Mouse (Mus musculus): ENCODE data around the gene Cdc14a. TPM values are rescaled to one million over a fixed set of nuclear protein-coding genes. Genes with fewer than 3 reads are reported as not detected.

The Cdc14a gene
- polyA plus RNA-seq, 1 experiment from 2014 or later, result 4.7 TPM

GRCm38 (mm10) chr3:116401436-116401835 lies 22.4 kb downstream of the Cdc14a start:
- no peaks in the 10 kb centered on the region for H3K9me3 ChIP-seq (replicated peaks; ENCODE audit: control insufficient read depth, low read length)
- ATAC-seq (replicated peaks; ENCODE audit: extremely low read depth, insufficient read depth, low FRiP score), result no peak
- no peak overlapping the region for H3K9ac ChIP-seq (ENCODE audit: low read length)
- WGBS, result 87% methylated on average over 11 of the region's 11 CpGs
- no peaks in the 10 kb centered on the region for H3K36me3 ChIP-seq (ENCODE audit: control insufficient read depth, insufficient read depth)
- H3K4me1 ChIP-seq (ENCODE audit: control insufficient read depth, insufficient read depth, low read length), result peaks cover 2% of the 10 kb centered on the region; the same call in 1 of the 2 replicates
- H3K4me2 ChIP-seq (ENCODE audit: low read depth, low read length), result no peak overlapping the region
- H3K4me3 ChIP-seq (ENCODE audit: low read length), result no peak overlapping the region
- H3K27me3 ChIP-seq (ENCODE audit: control insufficient read depth, insufficient read depth, low read length), result no peaks in the 10 kb centered on the region
- no peak overlapping the region for H3K27ac ChIP-seq (ENCODE audit: low read length)

- Histone ChIP-seq H3K27me3 (ENCODE audit: control insufficient read depth, insufficient read depth, low read length) (no peaks in the 10 kb centered on the region), H3K36me3 (ENCODE audit: control insufficient read depth, insufficient read depth) (no peaks in the 10 kb centered on the region), H3K4me2 (ENCODE audit: low read depth, low read length) (no peak overlapping the region), H3K4me3 (ENCODE audit: low read length) (no peak overlapping the region), H3K9ac (ENCODE audit: low read length) (no peak overlapping the region), H3K27ac (ENCODE audit: low read length) (no peak overlapping the region), H3K4me1 (ENCODE audit: control insufficient read depth, insufficient read depth, low read length) (peaks cover 3% of the 10 kb centered on the region; the same call in 1 of the 2 replicates), H3K9me3 (replicated peaks; ENCODE audit: control insufficient read depth, low read length) (no peaks in the 10 kb centered on the region)
- WGBS, result 77% methylated on average over 22 of the region's 22 CpGs
- no peak for ATAC-seq (replicated peaks; ENCODE audit: extremely low read depth, insufficient read depth, low FRiP score)
These were observed 24.3 kb downstream of the Cdc14a start for GRCm38 (mm10) chr3:116399349-116400090.

- WGBS, result 85% methylated on average over 10 of the region's 10 CpGs
- Histone ChIP-seq H3K4me1 (ENCODE audit: control insufficient read depth, insufficient read depth, low read length) (peaks cover 3% of the 10 kb centered on the region; the same call in 1 of the 2 replicates), H3K36me3 (ENCODE audit: control insufficient read depth, insufficient read depth) (no peaks in the 10 kb centered on the region), H3K27ac (ENCODE audit: low read length) (no peak overlapping the region), H3K4me3 (ENCODE audit: low read length) (no peak overlapping the region), H3K4me2 (ENCODE audit: low read depth, low read length) (no peak overlapping the region), H3K9ac (ENCODE audit: low read length) (no peak overlapping the region), H3K9me3 (replicated peaks; ENCODE audit: control insufficient read depth, low read length) (no peaks in the 10 kb centered on the region), H3K27me3 (ENCODE audit: control insufficient read depth, insufficient read depth, low read length) (no peaks in the 10 kb centered on the region)
- no peak for ATAC-seq (replicated peaks; ENCODE audit: extremely low read depth, insufficient read depth, low FRiP score)
These were observed 25.3 kb downstream of the Cdc14a start for GRCm38 (mm10) chr3:116398543-116398942.

GRCm38 (mm10) chr3:116397976-116398375 lies 25.9 kb downstream of the Cdc14a start:
- no peak overlapping the region for H3K27ac ChIP-seq (ENCODE audit: low read length)
- no peak overlapping the region for H3K4me3 ChIP-seq (ENCODE audit: low read length)
- H3K4me2 ChIP-seq (ENCODE audit: low read depth, low read length), result no peak overlapping the region
- H3K27me3 ChIP-seq (ENCODE audit: control insufficient read depth, insufficient read depth, low read length), result no peaks in the 10 kb centered on the region
- H3K9ac ChIP-seq (ENCODE audit: low read length), result no peak overlapping the region
- ATAC-seq (replicated peaks; ENCODE audit: extremely low read depth, insufficient read depth, low FRiP score), result no peak
- H3K9me3 ChIP-seq (replicated peaks; ENCODE audit: control insufficient read depth, low read length), result no peaks in the 10 kb centered on the region
- 84% methylated on average over 7 of the region's 7 CpGs for WGBS
- no peaks in the 10 kb centered on the region for H3K36me3 ChIP-seq (ENCODE audit: control insufficient read depth, insufficient read depth)
- H3K4me1 ChIP-seq (ENCODE audit: control insufficient read depth, insufficient read depth, low read length), result peaks cover 3% of the 10 kb centered on the region; the same call in 1 of the 2 replicates

GRCm38 (mm10) chr3:116397341-116397740 lies 26.5 kb downstream of the Cdc14a start:
- no peak overlapping the region for H3K27ac ChIP-seq (ENCODE audit: low read length)
- no peaks in the 10 kb centered on the region for H3K27me3 ChIP-seq (ENCODE audit: control insufficient read depth, insufficient read depth, low read length)
- no peaks in the 10 kb centered on the region for H3K36me3 ChIP-seq (ENCODE audit: control insufficient read depth, insufficient read depth)
- WGBS, result 83% methylated on average over 6 of the region's 6 CpGs
- no peak for ATAC-seq (replicated peaks; ENCODE audit: extremely low read depth, insufficient read depth, low FRiP score)
- H3K9me3 ChIP-seq (replicated peaks; ENCODE audit: control insufficient read depth, low read length), result no peaks in the 10 kb centered on the region
- H3K4me3 ChIP-seq (ENCODE audit: low read length), result no peak overlapping the region
- H3K9ac ChIP-seq (ENCODE audit: low read length), result no peak overlapping the region
- no peak overlapping the region for H3K4me2 ChIP-seq (ENCODE audit: low read depth, low read length)
- peaks cover 3% of the 10 kb centered on the region; the same call in 1 of the 2 replicates for H3K4me1 ChIP-seq (ENCODE audit: control insufficient read depth, insufficient read depth, low read length)

- no peak overlapping the region for H3K4me2 ChIP-seq (ENCODE audit: low read depth, low read length)
- H3K4me1 ChIP-seq (ENCODE audit: control insufficient read depth, insufficient read depth, low read length), result peaks cover 3% of the 10 kb centered on the region; the same call in 1 of the 2 replicates
- 68% methylated on average over 3 of the region's 3 CpGs for WGBS
- H3K4me3 ChIP-seq (ENCODE audit: low read length), result no peak overlapping the region
- no peak for ATAC-seq (replicated peaks; ENCODE audit: extremely low read depth, insufficient read depth, low FRiP score)
- H3K27ac ChIP-seq (ENCODE audit: low read length), result no peak overlapping the region
- H3K9ac ChIP-seq (ENCODE audit: low read length), result no peak overlapping the region
- no peaks in the 10 kb centered on the region for H3K27me3 ChIP-seq (ENCODE audit: control insufficient read depth, insufficient read depth, low read length)
- no peaks in the 10 kb centered on the region for H3K36me3 ChIP-seq (ENCODE audit: control insufficient read depth, insufficient read depth)
- H3K9me3 ChIP-seq (replicated peaks; ENCODE audit: control insufficient read depth, low read length), result no peaks in the 10 kb centered on the region
These were observed 27.3 kb downstream of the Cdc14a start for GRCm38 (mm10) chr3:116396571-116396970.

- WGBS, result 73% methylated on average over 5 of the region's 5 CpGs
- Histone ChIP-seq H3K9me3 (replicated peaks; ENCODE audit: control insufficient read depth, low read length) (no peaks in the 10 kb centered on the region), H3K4me2 (ENCODE audit: low read depth, low read length) (no peak overlapping the region), H3K27me3 (ENCODE audit: control insufficient read depth, insufficient read depth, low read length) (no peaks in the 10 kb centered on the region), H3K36me3 (ENCODE audit: control insufficient read depth, insufficient read depth) (no peaks in the 10 kb centered on the region), H3K27ac (ENCODE audit: low read length) (no peak overlapping the region), H3K9ac (ENCODE audit: low read length) (no peak overlapping the region), H3K4me1 (ENCODE audit: control insufficient read depth, insufficient read depth, low read length) (peaks cover 3% of the 10 kb centered on the region; the same call in 1 of the 2 replicates), H3K4me3 (ENCODE audit: low read length) (no peak overlapping the region)
- no peak for ATAC-seq (replicated peaks; ENCODE audit: extremely low read depth, insufficient read depth, low FRiP score)
These were observed 28.9 kb downstream of the Cdc14a start for GRCm38 (mm10) chr3:116394885-116395390.

GRCm38 (mm10) chr3:116391399-116391798 lies 32.4 kb downstream of the Cdc14a start:
- no peak overlapping the region for H3K27ac ChIP-seq (ENCODE audit: low read length)
- WGBS, result 75% methylated on average over 10 of the region's 10 CpGs

More at GRCm38 (mm10) chr3:116391399-116391798, 32.4 kb downstream of the Cdc14a start:
- H3K4me3 ChIP-seq (ENCODE audit: low read length), result no peak overlapping the region
- H3K36me3 ChIP-seq (ENCODE audit: control insufficient read depth, insufficient read depth), result no peaks in the 10 kb centered on the region
- no peaks in the 10 kb centered on the region for H3K27me3 ChIP-seq (ENCODE audit: control insufficient read depth, insufficient read depth, low read length)
- H3K4me2 ChIP-seq (ENCODE audit: low read depth, low read length), result no peak overlapping the region
- ATAC-seq (replicated peaks; ENCODE audit: extremely low read depth, insufficient read depth, low FRiP score), result no peak
- H3K9me3 ChIP-seq (replicated peaks; ENCODE audit: control insufficient read depth, low read length), result no peaks in the 10 kb centered on the region
- H3K9ac ChIP-seq (ENCODE audit: low read length), result no peak overlapping the region
- peaks cover 5% of the 10 kb centered on the region for H3K4me1 ChIP-seq (ENCODE audit: control insufficient read depth, insufficient read depth, low read length)

All from heart, embryonic 16.5 days (tissue).